Mouse (Mus musculus) megakaryocyte, embryonic 14.5 days (primary cell): ENCODE data around the gene Tent5c. TPM values are rescaled to one million over a fixed set of nuclear protein-coding genes. Genes with fewer than 3 reads are reported as not detected.

Source experiments
- H3K27me3 ChIP-seq: replicated peaks from 2 replicates; pipeline ENCODE3; 2012; ENCODE audit warnings: inconsistent platforms
- H3K36me3 ChIP-seq: replicated peaks from 2 replicates; pipeline ENCODE3; 2012; ENCODE audit warnings: low read length, inconsistent platforms, mixed read lengths
- H3K4me1 ChIP-seq: 2 replicates; pipeline ENCODE4 v1.6.1; 2012; ENCODE audit warnings: inconsistent platforms
- H3K4me3 ChIP-seq: replicated peaks from 2 replicates; pipeline ENCODE3; 2012; ENCODE audit warnings: moderate library complexity, mild to moderate bottlenecking, inconsistent platforms
- H3K9me3 ChIP-seq: 2 replicates; pipeline ENCODE4 v1.6.1; 2012; ENCODE audit warnings: inconsistent platforms
- FLI1 ChIP-seq: IDR thresholded peaks from 2 replicates; pipeline ENCODE4 v1.6.1; 2012; ENCODE audit warnings: low read length, inconsistent platforms, mixed read lengths
- GATA1 ChIP-seq: IDR thresholded peaks from 3 replicates; pipeline ENCODE4 v1.6.1; 2012; ENCODE audit warnings: mixed read lengths, low read length, inconsistent platforms, borderline replicate concordance
- polyA plus RNA-seq: library from polyadenylated mRNA; stranded (reverse); fragments of >175 nt; gene quantifications from 2 replicates; pipeline ENCODE4 v1.2.3, GENCODE M21; 2012; ENCODE audit warnings: low replicate concordance; ENCODE audit not compliant: insufficient read depth

The Tent5c gene
- polyA plus RNA-seq, 1 experiment = 7.1 TPM

GRCm38 (mm10) chr3:100473146-100473545 is 16.0 kb downstream of the Tent5c start:
- H3K36me3 ChIP-seq = peaks cover 72% of the 10 kb centered on the region
- peaks cover 12% of the 10 kb centered on the region for H3K4me1 ChIP-seq
- H3K4me3 ChIP-seq = no peak overlapping the region
- H3K9me3 ChIP-seq = peaks cover 3% of the 10 kb centered on the region; the same call in 1 of the 2 replicates
- TF ChIP-seq GATA1 = no peak
- TF ChIP-seq FLI1 = no peak
- peaks cover 21% of the 10 kb centered on the region for H3K27me3 ChIP-seq

- Histone ChIP-seq H3K27me3 (peaks cover 18% of the 10 kb centered on the region), H3K4me1 (peaks cover 9% of the 10 kb centered on the region), H3K9me3 (peaks cover 3% of the 10 kb centered on the region; the same call in 1 of the 2 replicates), H3K36me3 (peaks cover 86% of the 10 kb centered on the region), H3K4me3 (no peak overlapping the region)
- no peak for TF ChIP-seq GATA1
- no peak for TF ChIP-seq FLI1
These were observed 18.2 kb downstream of the Tent5c start for GRCm38 (mm10) chr3:100470902-100471301.

- peaks cover 18% of the 10 kb centered on the region for H3K27me3 ChIP-seq
- peaks cover 84% of the 10 kb centered on the region for H3K36me3 ChIP-seq
- peaks cover 3% of the 10 kb centered on the region; the same call in 1 of the 2 replicates for H3K9me3 ChIP-seq
- peaks cover 4% of the 10 kb centered on the region for H3K4me1 ChIP-seq
- TF ChIP-seq GATA1 (no peak), FLI1 (no peak)
- H3K4me3 ChIP-seq = no peak overlapping the region
These were observed 19.0 kb downstream of the Tent5c start for GRCm38 (mm10) chr3:100470101-100470500.

- TF ChIP-seq FLI1 = no peak
- TF ChIP-seq GATA1 = no peak
- Histone ChIP-seq H3K4me3 (no peak overlapping the region), H3K4me1 (peaks cover 18% of the 10 kb centered on the region), H3K36me3 (peaks cover 50% of the 10 kb centered on the region), H3K9me3 (no peaks in the 10 kb centered on the region), H3K27me3 (peaks cover 13% of the 10 kb centered on the region)
These were observed 22.6 kb downstream of the Tent5c start for GRCm38 (mm10) chr3:100466551-100466950.

- H3K9me3 ChIP-seq = no peaks in the 10 kb centered on the region
- peaks cover 18% of the 10 kb centered on the region for H3K27me3 ChIP-seq
- TF ChIP-seq GATA1 (no peak), FLI1 (no peak)
- no peak overlapping the region for H3K4me3 ChIP-seq
- H3K4me1 ChIP-seq = peaks cover 22% of the 10 kb centered on the region
- peaks cover 31% of the 10 kb centered on the region for H3K36me3 ChIP-seq
These were observed 24.5 kb downstream of the Tent5c start for GRCm38 (mm10) chr3:100464596-100464995.

GRCm38 (mm10) chr3:100463959-100464265 is 25.2 kb downstream of the Tent5c start:
- H3K4me1 ChIP-seq = peaks cover 22% of the 10 kb centered on the region
- H3K4me3 ChIP-seq = no peak overlapping the region
- H3K36me3 ChIP-seq = peaks cover 25% of the 10 kb centered on the region
- no peaks in the 10 kb centered on the region for H3K9me3 ChIP-seq
- no peak for TF ChIP-seq GATA1
- TF ChIP-seq FLI1 = no peak
- peaks cover 16% of the 10 kb centered on the region for H3K27me3 ChIP-seq

GRCm38 (mm10) chr3:100463160-100463958 is 25.8 kb downstream of the Tent5c start:
- H3K36me3 ChIP-seq = peaks cover 23% of the 10 kb centered on the region
- H3K27me3 ChIP-seq = peaks cover 19% of the 10 kb centered on the region
- H3K9me3 ChIP-seq = peaks cover 5% of the 10 kb centered on the region
- no peak overlapping the region for H3K4me3 ChIP-seq
- H3K4me1 ChIP-seq = peaks cover 27% of the 10 kb centered on the region
- TF ChIP-seq FLI1 = no peak
- TF ChIP-seq GATA1 = no peak

GRCm38 (mm10) chr3:100462235-100463083 is 26.7 kb downstream of the Tent5c start:
- H3K9me3 ChIP-seq = peaks cover 14% of the 10 kb centered on the region
- TF ChIP-seq FLI1 (no peak), GATA1 (no peak)
- H3K4me1 ChIP-seq = peaks cover 27% of the 10 kb centered on the region
- H3K27me3 ChIP-seq = peaks cover 21% of the 10 kb centered on the region
- no peak overlapping the region for H3K4me3 ChIP-seq
- H3K36me3 ChIP-seq = peaks cover 22% of the 10 kb centered on the region

- Histone ChIP-seq H3K36me3 (peaks cover 4% of the 10 kb centered on the region), H3K4me3 (no peak overlapping the region), H3K4me1 (peaks cover 30% of the 10 kb centered on the region), H3K27me3 (peaks cover 24% of the 10 kb centered on the region), H3K9me3 (peaks cover 22% of the 10 kb centered on the region)
- no peak for TF ChIP-seq FLI1
- no peak for TF ChIP-seq GATA1
These were observed 28.6 kb downstream of the Tent5c start for GRCm38 (mm10) chr3:100460510-100460909.
